Mouse (Mus musculus) adrenal gland, adult 8-10 months (tissue): ENCODE data around the gene Ms4a6d. TPM values are rescaled to one million over a fixed set of nuclear protein-coding genes. Genes with fewer than 3 reads are reported as not detected.
"Not testable (repeated sequence)": the region's sequence is repeated elsewhere in the genome, so short reads cannot be mapped to it uniquely, and the experiment has no call there.

Experiments
- DNase-seq: peaks from one replicate; pipeline ENCODE4 v3.0.0; 2022
- total RNA-seq, 4 experiments: library from RNA; stranded (reverse); gene quantifications; 2 replicates each; pipeline ENCODE4 v1.2.4; 2022

Gene Ms4a6d
- total RNA-seq, 4 experiments from 2014 or later = 6.9 to 10.1 (median 8.8) TPM

DNA sequence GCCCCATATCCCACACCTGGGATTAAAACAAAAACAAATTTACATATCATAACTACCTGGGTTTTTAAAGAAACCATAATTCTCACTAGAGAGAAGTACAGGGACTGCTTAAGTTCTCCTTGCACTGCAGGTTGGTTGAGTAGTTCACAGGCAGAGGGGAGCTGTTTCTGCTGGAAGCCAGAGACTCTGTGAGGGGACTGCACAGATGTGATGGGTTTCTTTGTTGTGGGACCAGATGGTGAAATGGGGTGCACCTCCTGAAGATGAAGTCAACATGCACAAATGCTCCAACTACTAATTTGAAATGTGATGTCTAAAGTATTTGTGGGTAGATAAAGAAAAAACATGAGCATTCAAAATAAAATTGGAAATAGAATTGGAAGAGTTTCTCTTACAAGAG is 56.7 kb downstream of the Ms4a6d start:
- no peak for DNase-seq

DNA sequence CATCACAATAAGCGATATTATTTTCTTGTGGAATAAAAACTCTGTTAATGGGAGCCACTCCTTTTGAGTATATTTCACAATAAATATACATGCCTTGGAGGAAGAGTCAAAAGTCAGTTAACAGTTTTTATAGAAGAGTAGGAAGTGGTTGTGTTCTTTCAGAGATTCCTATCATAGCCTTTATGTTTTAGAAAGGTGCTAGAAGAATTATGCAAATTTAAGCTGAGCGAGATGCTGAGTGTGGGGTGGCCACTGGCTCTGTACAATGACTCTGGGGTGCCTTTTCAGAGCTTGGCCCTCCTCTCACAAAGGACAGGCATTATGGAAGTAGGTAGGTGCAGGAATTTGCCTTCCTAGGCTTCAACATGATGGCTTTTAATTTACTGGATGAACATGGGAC is 60.3 kb downstream of the Ms4a6d start:
- not testable (repeated sequence) for DNase-seq

DNA sequence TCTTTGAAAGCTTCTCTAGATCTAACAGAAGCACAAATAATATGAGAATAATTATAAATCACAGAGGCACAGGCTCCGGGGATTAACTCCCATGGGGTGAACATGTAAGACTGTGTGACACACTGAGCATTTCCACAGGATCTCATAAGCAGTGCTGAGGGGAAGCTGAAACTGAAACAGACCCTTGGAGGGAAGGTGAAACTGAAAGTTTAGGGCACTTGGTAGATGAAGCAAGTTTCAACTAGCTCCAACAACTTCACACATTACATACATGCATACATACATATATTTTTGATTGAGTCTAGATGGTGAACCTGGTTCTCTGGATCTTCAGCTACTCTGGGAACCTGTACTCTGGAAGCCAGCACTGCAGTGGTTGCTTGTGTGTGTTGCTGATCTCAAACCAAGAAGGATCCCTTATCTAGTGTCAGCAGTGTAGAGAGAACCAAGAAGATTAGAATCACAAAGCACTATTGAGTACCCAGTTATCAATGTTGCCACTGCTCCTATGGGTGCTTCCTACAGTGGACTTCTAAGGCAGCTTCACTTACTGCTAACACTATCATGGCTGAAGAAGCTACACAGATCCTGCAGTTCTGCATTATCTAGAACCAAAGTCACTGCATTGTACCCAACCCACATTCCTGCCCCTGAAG is 64.4 kb downstream of the Ms4a6d start:
- not testable (repeated sequence) for DNase-seq

DNA sequence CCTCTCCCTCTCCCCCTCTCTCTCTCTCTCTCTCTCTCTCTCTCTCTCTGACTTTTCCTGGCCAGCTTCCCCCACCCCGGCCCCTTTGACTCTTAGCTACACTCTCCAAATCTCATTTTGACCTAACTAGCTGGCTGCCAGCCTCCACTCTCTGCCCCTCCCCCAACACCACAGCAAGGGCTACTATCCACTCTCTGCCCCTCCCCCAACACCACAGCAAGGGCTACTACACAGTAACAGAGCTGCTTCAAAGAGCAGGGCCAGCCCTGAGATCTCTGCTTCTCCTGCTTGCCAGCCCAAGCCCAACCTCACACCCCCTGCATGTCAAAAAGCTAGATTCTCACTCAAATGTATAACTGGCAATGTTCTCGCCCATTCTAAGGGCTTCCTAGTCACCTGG is 67.3 kb downstream of the Ms4a6d start:
- DNase-seq = no peak

Other genes with a start within 250 kb of the Ms4a6d start
- gene Ms4a4a, start 229.3 kb downstream of the Ms4a6d start, total RNA-seq = 1 to 10 TPM; 3.0 to 8.9 (median 8.4) TPM
- gene Ms4a4c, start 200.1 kb downstream of the Ms4a6d start, total RNA-seq = 1 to 10 TPM in 2 of 4 experiments, under 1 TPM in 2; 0.40 to 3.5 (median 0.93) TPM
- gene Ms4a4b, start 161.3 kb downstream of the Ms4a6d start, total RNA-seq = 1 to 10 TPM in 3 of 4 experiments, under 1 TPM in 1; 0.66 to 3.0 (median 1.5) TPM
- gene Ms4a6c, start 135.5 kb downstream of the Ms4a6d start, total RNA-seq = 10 to 100 TPM; 10.3 to 18.6 (median 17.5) TPM
- gene Gm8369, start 118.9 kb downstream of the Ms4a6d start, total RNA-seq = under 1 TPM; 0.22 to 0.89 (median 0.35) TPM
- 10 to 100 TPM in 2 of 4 experiments, 1 to 10 TPM in 2; 6.8 to 11.0 (median 9.6) TPM for gene Ms4a6b, start 88.3 kb downstream of the Ms4a6d start, total RNA-seq
- 1 to 10 TPM; 1.8 to 3.3 (median 2.3) TPM for gene Ms4a4d, start 68.0 kb downstream of the Ms4a6d start, total RNA-seq
- under 1 TPM in 1 of 4 experiments, not detected in 3; 0.52 TPM for gene Ms4a2, start 18.9 kb upstream of the Ms4a6d start, total RNA-seq
- not detected for gene Ms4a3, start 36.0 kb upstream of the Ms4a6d start, total RNA-seq
- under 1 TPM in 1 of 4 experiments, not detected in 3; 0.84 TPM for gene Oosp2, start 55.7 kb upstream of the Ms4a6d start, total RNA-seq
- gene Oosp1, start 86.3 kb upstream of the Ms4a6d start, total RNA-seq = 1 to 10 TPM in 2 of 4 experiments, not detected in 2; 5.4 to 5.5 TPM
- gene Oosp3, start 92.2 kb upstream of the Ms4a6d start, total RNA-seq = not detected
- gene Gif, start 142.7 kb upstream of the Ms4a6d start, total RNA-seq = not detected
- 10 to 100 TPM; 68.1 to 71.4 (median 68.8) TPM for gene Mrpl16, start 165.5 kb upstream of the Ms4a6d start, total RNA-seq
- gene Stx3, start 214.6 kb upstream of the Ms4a6d start, total RNA-seq = 10 to 100 TPM; 10.4 to 18.8 (median 14.2) TPM
- gene Olfr1417, start 234.4 kb upstream of the Ms4a6d start, total RNA-seq = not detected